Mouse (Mus musculus): ENCODE measurements around the gene Nae1. TPM values are rescaled to one million over a fixed set of nuclear protein-coding genes. Genes with fewer than 3 reads are reported as not detected.

Nae1 gene
- total and polyA plus RNA-seq, 3 experiments, result 26.0 to 95.0 (median 33.6) TPM

- H3K36me3 ChIP-seq (replicated peaks in 1 of 2; ENCODE audit: control insufficient read depth in 1 of 2, insufficient read depth in 1 of 2, low read length in 1 of 2), result no peaks in the 10 kb centered on the region
- in situ Hi-C loops (cut with MboI; ENCODE audit: low pct_ligation_motif_present, low pct_unique_long_range_greater_than_20kb, low sequenced_read_pairs) (no loop called here), dilution Hi-C loops (cut with MboI; ENCODE audit: extremely low pct_ligation_motif_present, extremely low pct_unique_long_range_greater_than_20kb, low sequenced_read_pairs) (no loop called here)
- H3K27me3 ChIP-seq (replicated peaks), result peaks cover 16% of the 10 kb centered on the region
- no peaks in the 10 kb centered on the region for H3K79me2 ChIP-seq (replicated peaks; ENCODE audit: control insufficient read depth, extremely low read depth, insufficient read depth, poor library complexity, severe bottlenecking)
- H3K4me3 ChIP-seq (replicated peaks in 1 of 3; ENCODE audit: low read depth in 2 of 3, low read length in 2 of 3, poor library complexity in 1 of 3), result no peak overlapping the region
- no peaks in the 10 kb centered on the region for H3K9me3 ChIP-seq (replicated peaks; ENCODE audit: low read length)
- no peak overlapping the region for H3K27ac ChIP-seq (ENCODE audit: insufficient read depth, low read depth)
- no peak overlapping the region for H3K9ac ChIP-seq (ENCODE audit: insufficient read depth, low read depth)
- peaks cover 0 to 3% of the 10 kb centered on the region in 2 experiments; a peak in 2 of 4 replicates for H3K4me1 ChIP-seq (ENCODE audit: control insufficient read depth in 1 of 2, insufficient read depth in 2 of 2)
- DNase-seq (ENCODE audit: extremely low read depth), result no peak
- TF ChIP-seq CTCF (conservative IDR thresholded peaks at IDR 0.05 in 1 of 2, IDR thresholded peaks at IDR 0.05 in 1 of 2; ENCODE audit: low read depth in 2 of 2, low read length in 2 of 2) (peak; percentile 39 to 65), RAD21 (IDR thresholded peaks at IDR 0.05; ENCODE audit: low read depth, low read length) (no peak; the same call in 1 of the 2 replicates), ZKSCAN1 (IDR thresholded peaks at IDR 0.05; ENCODE audit: borderline replicate concordance, low read depth, low read length) (no peak), MEF2A (IDR thresholded peaks at IDR 0.05; ENCODE audit: borderline replicate concordance, low read depth, low read length) (0 out of 2 replicates have a peak, but pooled peaks have one; percentile 32), SMC3 (IDR thresholded peaks at IDR 0.05; ENCODE audit: low read depth, low read length) (peak; percentile 20)
- no peak overlapping the region for H3K4me2 ChIP-seq (ENCODE audit: insufficient read depth, low read depth, poor library complexity, severe bottlenecking)
These were observed 35.1 kb upstream of the Nae1 start for GRCm38 (mm10) chr8:104569559-104569958.

- TF ChIP-seq MAZ (IDR thresholded peaks at IDR 0.05; ENCODE audit: low read depth, low read length) (no peak), CHD1 (IDR thresholded peaks at IDR 0.05; ENCODE audit: low read depth, low read length) (no peak), PAX5 (IDR thresholded peaks at IDR 0.05; ENCODE audit: low read length) (no peak), JUN (IDR thresholded peaks at IDR 0.05; ENCODE audit: insufficient read depth, low read depth, low read length) (no peak), NELFE (IDR thresholded peaks at IDR 0.05; ENCODE audit: low read depth, low read length) (no peak), MAX (IDR thresholded peaks at IDR 0.05; ENCODE audit: low read length) (no peak), UBTF (IDR thresholded peaks at IDR 0.05; ENCODE audit: low read depth, low read length) (no peak), MAFK (IDR thresholded peaks at IDR 0.05; ENCODE audit: insufficient replicate concordance, low read length) (no peak), EP300 (IDR thresholded peaks at IDR 0.05; ENCODE audit: low read length) (no peak)
- Histone ChIP-seq H3K27ac (ENCODE audit: insufficient read depth, low read depth) (no peak overlapping the region), H3K9me3 (replicated peaks; ENCODE audit: low read length) (no peaks in the 10 kb centered on the region), H3K4me3 (replicated peaks in 1 of 3; ENCODE audit: low read depth in 2 of 3, low read length in 2 of 3, poor library complexity in 1 of 3) (no peak overlapping the region), H3K27me3 (replicated peaks) (peaks cover 12% of the 10 kb centered on the region), H3K4me2 (ENCODE audit: insufficient read depth, low read depth, poor library complexity, severe bottlenecking) (no peak overlapping the region), H3K36me3 (replicated peaks in 1 of 2; ENCODE audit: control insufficient read depth in 1 of 2, insufficient read depth in 1 of 2, low read length in 1 of 2) (no peaks in the 10 kb centered on the region), H3K79me2 (replicated peaks; ENCODE audit: control insufficient read depth, extremely low read depth, insufficient read depth, poor library complexity, severe bottlenecking) (no peaks in the 10 kb centered on the region), H3K4me1 (ENCODE audit: control insufficient read depth in 1 of 2, insufficient read depth in 2 of 2) (peaks cover 0 to 11% of the 10 kb centered on the region in 2 experiments; a peak in 2 of 4 replicates), H3K9ac (ENCODE audit: insufficient read depth, low read depth) (no peak overlapping the region)
- dilution Hi-C loops (cut with MboI; ENCODE audit: extremely low pct_ligation_motif_present, extremely low pct_unique_long_range_greater_than_20kb, low sequenced_read_pairs), result no loop called here
- in situ Hi-C loops (cut with MboI; ENCODE audit: low pct_ligation_motif_present, low pct_unique_long_range_greater_than_20kb, low sequenced_read_pairs), result no loop called here
- DNase-seq (ENCODE audit: extremely low read depth), result no peak
These were observed 31.0 kb upstream of the Nae1 start for GRCm38 (mm10) chr8:104565457-104565798.
